Mouse (Mus musculus): ENCODE data around the gene Gm27021.
A peak's percentile ranks its signal among the peaks of the same experiment; 100 is the strongest.

Gene Gm27021

DNA sequence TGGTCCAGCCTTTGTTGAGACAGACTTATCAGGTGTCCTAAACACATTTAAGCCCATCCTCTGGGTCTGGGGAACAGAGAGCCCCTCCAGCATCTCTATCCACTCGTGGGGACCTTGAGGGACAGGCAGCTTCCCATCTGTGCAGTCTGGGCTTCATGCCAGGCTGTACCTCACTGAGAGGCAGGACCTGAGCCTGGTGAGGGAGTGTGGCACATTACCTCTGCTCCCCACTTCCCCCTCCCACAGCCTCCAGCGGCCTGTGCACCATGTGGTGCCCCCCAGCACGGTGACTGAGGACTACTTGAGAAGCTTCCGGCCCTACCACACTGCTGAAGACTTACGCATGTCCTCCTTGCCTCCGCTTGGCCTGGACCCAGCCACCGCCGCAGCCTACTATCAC is 101.2 kb downstream of the Gm27021 start:
- DNase-seq (ENCODE audit: low read depth), result no peak

DNA sequence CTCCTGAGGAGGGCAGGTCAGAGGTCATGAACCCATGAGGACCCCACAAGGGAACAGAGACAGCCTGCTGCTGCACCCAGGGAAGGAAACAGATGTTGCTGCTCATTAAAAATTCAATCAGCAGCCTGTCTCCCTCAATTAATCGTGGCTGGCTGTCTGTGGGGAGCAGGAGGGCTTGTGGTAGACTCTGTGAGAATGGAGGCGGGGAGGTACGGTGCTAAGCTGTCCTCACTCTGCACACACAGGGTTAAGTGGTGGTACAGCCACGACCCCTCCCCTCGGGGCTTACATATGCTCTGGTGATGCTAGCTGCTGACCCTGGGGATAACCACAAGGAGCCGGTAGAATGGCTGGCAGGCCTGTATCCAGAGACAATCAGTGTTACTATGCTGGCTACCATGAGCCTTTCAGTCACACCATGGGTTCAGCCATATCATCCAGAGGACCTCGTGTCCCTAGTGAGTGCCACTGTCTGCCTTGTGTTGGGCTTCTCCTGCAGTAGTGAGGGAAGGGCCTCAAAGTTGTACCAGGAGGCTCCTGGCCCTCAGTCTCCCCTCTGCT is 102.6 kb downstream of the Gm27021 start:
- no peak for DNase-seq (ENCODE audit: low read depth)

DNA sequence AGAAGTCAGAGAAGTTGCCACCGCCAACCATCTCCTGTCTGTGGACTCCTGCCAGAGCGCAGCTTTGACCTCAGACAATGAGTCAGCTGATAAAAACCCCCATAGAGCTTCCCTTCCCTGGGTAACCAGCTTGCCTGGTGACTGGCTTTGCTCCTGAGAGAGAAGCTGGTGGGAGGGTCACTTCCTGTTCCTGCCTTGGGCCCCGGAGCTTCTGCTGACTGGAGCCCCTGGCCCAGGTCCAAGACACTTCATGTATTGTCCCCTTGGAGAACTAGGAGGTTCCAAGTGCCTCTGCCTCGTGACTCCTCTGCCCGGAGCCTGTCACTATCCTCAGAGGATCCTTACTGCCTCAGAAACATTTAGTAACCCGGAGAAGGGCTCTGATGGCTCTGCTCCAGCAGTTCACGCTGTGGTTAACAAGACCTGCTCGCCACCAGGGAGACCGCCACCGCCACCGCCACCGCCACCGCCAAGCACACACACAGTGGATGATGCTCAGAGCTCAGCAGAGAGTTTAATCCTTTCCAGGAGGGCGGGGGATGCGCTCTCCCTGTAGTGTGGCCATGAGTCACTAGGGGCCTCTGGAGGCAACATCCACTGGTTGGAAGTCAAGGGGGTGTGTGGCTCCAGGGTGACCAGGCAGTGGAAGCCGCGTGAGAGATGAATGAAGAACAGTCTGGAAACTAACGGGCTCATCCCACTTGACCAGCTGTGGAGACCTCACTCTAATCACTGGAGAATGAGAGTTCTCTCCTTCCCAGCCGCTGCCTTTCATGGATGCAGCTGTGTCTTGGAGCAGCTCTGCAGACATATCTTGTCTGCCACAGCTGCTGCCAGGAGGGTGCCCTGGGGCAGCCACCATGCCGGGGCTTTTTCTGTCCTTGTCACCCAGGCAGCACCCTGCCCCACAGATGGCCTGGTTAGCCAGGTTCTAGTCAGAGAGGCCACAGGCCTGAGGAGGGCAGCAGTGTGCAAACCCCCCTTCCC is 103.7 kb downstream of the Gm27021 start:
- peak; percentile 38 for DNase-seq (ENCODE audit: low read depth)

DNA sequence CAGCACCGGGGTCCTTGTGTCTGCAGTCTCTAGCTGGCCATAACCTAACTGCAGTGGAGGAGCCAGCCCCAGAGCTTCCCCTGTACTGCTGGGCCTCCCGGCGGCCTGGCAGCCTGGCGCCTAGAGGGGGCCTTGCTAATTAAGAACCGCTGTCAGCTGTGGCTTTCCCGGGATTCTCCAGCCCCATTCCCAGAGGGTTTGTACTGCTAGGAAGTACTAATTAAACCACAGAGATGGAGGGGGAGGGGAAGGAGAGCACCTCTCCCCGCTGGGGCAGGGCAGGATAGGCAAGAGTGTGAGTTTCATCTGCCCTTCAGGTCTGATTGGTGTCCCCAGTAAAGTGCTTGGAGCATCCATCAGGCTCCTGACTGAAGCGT is 104.5 kb downstream of the Gm27021 start:
- no peak for DNase-seq (ENCODE audit: low read depth)

DNA sequence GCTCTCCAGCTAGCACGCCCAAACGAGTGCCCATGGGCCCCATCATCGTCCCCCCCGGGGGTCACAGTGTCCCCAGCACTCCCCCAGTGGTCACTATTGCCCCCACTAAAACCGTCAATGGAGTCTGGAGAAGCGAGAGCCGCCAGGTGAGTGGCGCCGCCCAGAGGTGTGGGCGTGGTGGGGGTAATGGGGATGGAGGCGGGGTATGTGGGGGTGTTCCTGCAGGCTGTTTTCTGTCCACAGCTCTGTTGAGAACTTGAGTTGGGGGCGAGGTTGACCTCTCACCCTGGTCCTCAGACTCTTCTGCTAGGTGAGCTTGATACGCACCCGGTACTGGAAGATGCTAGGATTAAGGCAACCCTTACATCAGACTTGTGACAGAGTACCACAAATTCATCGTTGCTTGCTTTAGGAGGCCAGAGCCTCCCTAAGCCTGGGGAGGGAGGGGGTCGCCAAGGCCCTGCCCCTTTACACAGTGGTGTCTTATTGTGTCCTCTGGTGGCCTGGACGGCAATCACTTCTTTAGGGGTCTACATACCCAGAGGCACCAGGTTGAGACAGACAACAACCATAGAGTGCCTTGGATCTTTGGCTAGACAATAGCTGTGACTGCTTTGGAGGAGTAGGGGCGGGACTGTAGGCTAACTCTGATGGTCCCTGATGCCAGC is 105.1 kb downstream of the Gm27021 start:
- DNase-seq (ENCODE audit: low read depth), result no peak

DNA sequence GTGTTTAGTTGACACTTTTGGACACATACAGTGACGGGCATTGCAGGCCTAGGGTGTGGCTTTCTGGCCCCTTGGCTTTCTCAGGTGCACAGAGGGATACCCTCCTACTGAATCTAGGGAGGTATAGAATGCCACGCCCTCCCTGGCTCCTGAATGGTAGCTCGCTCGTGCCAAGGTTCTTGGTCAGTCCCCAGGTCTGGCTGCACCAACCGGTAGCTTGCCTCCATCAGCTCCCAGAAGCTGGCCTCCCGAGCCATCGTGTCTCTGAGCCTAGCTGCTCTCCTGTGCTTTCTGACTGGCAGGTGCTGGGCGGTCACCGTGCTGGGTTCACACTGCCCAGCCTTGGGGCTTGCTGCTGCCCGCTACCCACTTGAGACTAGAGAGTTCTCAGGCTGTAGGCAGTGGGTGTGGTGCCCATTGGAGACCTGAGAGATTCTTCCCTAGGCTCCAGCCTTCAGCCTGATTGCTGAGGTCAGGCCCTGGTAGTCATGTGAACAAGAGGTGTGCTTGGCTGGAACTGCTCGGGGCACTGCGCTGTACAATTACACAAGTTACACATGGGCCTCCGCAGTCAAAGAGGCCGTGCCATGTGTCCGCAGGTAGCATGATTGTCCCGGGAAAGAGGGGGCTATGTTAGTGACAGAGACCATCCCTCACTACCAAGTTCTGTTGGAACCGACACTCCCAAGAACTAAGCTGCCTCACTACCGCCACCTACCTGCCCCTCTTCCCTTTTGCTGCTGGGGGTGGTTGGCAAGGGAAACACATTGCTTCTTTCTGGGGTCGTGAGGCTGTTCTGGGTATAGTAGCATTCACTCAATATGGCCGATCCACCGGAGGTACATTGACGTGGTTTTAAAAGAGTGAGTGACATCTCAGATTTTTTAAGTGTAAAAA is 106.1 kb downstream of the Gm27021 start:
- DNase-seq (ENCODE audit: low read depth), result peak; percentile 43

DNA sequence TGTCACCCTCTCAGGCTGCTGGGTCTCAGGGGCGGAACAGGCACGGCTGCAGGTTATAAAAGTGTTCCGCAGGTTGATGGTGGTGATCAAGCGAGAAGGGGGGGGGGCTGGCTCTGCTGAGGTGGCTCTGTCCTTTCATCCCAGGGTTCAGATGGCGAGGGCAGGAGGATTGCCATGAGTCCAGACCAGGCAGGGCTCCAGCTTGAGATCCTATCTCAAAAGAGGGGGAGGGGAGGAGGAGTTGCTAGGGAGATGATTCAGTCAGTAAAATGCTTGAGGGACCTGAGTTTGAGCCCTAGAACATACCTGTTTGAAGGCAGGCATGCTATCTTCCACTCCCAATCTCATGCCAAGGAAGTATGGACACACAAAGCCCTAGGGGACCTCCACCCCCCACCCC is 107.3 kb downstream of the Gm27021 start:
- DNase-seq (ENCODE audit: low read depth), result no peak

DNA sequence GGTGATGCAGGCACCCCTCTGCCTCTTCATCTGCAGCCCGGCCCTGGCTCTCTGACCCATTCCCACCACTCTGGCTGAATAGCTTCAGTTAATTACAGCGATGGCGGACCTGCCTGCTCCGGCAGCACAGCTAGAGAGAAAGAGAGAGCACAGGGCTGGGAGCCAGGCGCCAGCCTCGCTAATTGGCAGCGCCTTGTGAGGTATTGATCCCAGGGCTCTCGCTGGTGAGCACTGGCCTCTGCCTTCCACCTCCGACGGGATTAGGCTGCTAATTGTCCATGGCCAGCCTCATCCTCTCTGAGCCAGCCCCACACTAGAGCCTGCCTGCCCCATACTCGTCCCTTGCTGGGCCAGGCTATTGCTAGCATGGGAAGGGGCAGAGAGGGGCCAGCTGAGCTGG is 108.2 kb downstream of the Gm27021 start:
- no peak for DNase-seq (ENCODE audit: low read depth)

All from naive thymus-derived CD4-positive, alpha-beta T cell, adult 2 months (primary cell).